Mouse (Mus musculus) kidney, embryonic 16.5 days (tissue): ENCODE measurements around the gene Dirc2. TPM values are rescaled to one million over a fixed set of nuclear protein-coding genes. Genes with fewer than 3 reads are reported as not detected.
A peak's percentile ranks its signal among the peaks of the same experiment; 100 is the strongest.

Source experiments
- ATAC-seq: fragments of 200-750 bp; cut with Nextera tagmentation; 2 replicates; pipeline ENCODE4 v1.8.0; 2017; ENCODE audit warnings: moderate TSS enrichment; ENCODE audit not compliant: low FRiP score, low TSS enrichment
- H3K27ac ChIP-seq: fragments of 300-500 bp; sonication (generic); 2 replicates; pipeline ENCODE4 v1.5.1; 2014; ENCODE audit warnings: low read length
- H3K27me3 ChIP-seq: fragments of 300-500 bp; sonication (generic); 2 replicates; pipeline ENCODE4 v1.6.1; 2014; ENCODE audit warnings: low read length, control low read depth, mixed read lengths; ENCODE audit not compliant: insufficient read depth
- H3K36me3 ChIP-seq: fragments of 300-500 bp; sonication (generic); 2 replicates; pipeline ENCODE4 v1.6.1; 2014; ENCODE audit warnings: low read length, control low read depth, mixed read lengths; ENCODE audit not compliant: insufficient read depth
- H3K4me1 ChIP-seq: fragments of 300-500 bp; sonication (generic); 2 replicates; pipeline ENCODE4 v1.6.1; 2014; ENCODE audit warnings: low read length, control low read depth, mixed read lengths; ENCODE audit not compliant: insufficient read depth
- H3K4me2 ChIP-seq: fragments of 300-500 bp; sonication (generic); replicated peaks from 2 replicates; pipeline ENCODE4 v1.6.1; 2014; ENCODE audit warnings: low read depth, low read length
- H3K4me3 ChIP-seq: fragments of 300-500 bp; sonication (generic); 2 replicates; pipeline ENCODE4 v1.5.1; 2014; ENCODE audit warnings: mild to moderate bottlenecking, low read length
- H3K9ac ChIP-seq: fragments of 300-500 bp; sonication (generic); replicated peaks from 2 replicates; pipeline ENCODE4 v1.6.1; 2014; ENCODE audit warnings: low read length
- H3K9me3 ChIP-seq: fragments of 300-500 bp; sonication (generic); 2 replicates; pipeline ENCODE4 v1.6.1; 2016; ENCODE audit warnings: low read length, control low read depth
- WGBS: fragments of 180-500 bp; shearing (Covaris S2); extraction: QIAGEN DNeasy Blood & Tissue Kit; methylation state at CpG from one replicate; pipeline ENCODE4 v1.1.7; 2014; 5-methylcytosine and 5-hydroxymethylcytosine counted together
- polyA plus RNA-seq: library from polyadenylated mRNA; unstranded; fragments of >200 nt; fragmentation: Nextera tagmentation; extraction: Ambion mirVana; gene quantifications from 2 replicates; pipeline ENCODE4 v1.2.1, GENCODE M21; 2015

Gene Dirc2
- polyA plus RNA-seq, 1 experiment from 2014 or later, result 12.2 TPM

- Histone ChIP-seq H3K27ac (no peak overlapping the region), H3K4me3 (no peak overlapping the region), H3K36me3 (0 out of 2 replicates have a peak, but pooled peaks cover 3% of the 10 kb centered on the region), H3K9me3 (no peaks in the 10 kb centered on the region), H3K4me1 (0 out of 2 replicates have a peak, but pooled peaks cover 3% of the 10 kb centered on the region), H3K27me3 (no peaks in the 10 kb centered on the region), H3K4me2 (no peak overlapping the region), H3K9ac (no peak overlapping the region)
- ATAC-seq, result no peak
- WGBS, result 89% methylated on average over 6 of the region's 6 CpGs
Observed at GRCm38 (mm10) chr16:35788330-35788729, 19.2 kb upstream of the Dirc2 start.

DNA sequence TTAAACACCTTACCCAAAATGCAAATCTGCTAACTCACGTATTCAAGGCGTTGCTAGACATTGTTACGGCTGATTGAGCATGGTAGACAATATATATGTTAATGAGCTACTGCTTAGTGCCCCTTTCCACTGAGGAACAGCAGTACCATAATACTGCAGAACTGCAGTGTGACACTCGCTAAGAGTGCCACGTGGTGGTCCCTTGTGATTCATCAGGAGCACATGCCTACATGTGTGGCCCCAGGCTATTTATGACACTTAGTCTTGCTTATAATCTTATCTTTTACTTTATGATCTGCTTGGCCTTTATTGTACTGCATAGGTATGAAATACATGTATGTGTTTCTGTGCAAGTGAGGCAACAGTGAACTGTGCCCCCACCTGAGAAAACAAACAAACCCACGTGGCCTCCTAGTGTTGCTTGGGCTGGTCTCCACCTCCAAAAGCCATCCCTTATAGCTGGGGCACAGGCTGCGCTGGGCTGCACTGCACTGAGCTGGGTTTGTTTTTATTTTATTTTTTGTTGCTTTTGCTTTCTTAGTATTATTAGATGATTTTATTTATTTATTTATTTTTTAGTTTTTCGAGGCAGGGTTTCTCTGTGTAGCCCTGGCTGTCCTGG is 18.5 kb upstream of the Dirc2 start:
- 77% methylated on average over 8 of the region's 8 CpGs for WGBS
- no peak overlapping the region for H3K27ac ChIP-seq
- no peaks in the 10 kb centered on the region for H3K9me3 ChIP-seq
- no peak overlapping the region for H3K4me3 ChIP-seq
- no peak overlapping the region for H3K9ac ChIP-seq
- no peak overlapping the region for H3K4me2 ChIP-seq
- peak; percentile 23; the same call in 1 of the 2 replicates for ATAC-seq
- no peaks in the 10 kb centered on the region for H3K27me3 ChIP-seq
- 0 out of 2 replicates have a peak, but pooled peaks cover 3% of the 10 kb centered on the region for H3K36me3 ChIP-seq
- 0 out of 2 replicates have a peak, but pooled peaks cover 3% of the 10 kb centered on the region for H3K4me1 ChIP-seq

DNA sequence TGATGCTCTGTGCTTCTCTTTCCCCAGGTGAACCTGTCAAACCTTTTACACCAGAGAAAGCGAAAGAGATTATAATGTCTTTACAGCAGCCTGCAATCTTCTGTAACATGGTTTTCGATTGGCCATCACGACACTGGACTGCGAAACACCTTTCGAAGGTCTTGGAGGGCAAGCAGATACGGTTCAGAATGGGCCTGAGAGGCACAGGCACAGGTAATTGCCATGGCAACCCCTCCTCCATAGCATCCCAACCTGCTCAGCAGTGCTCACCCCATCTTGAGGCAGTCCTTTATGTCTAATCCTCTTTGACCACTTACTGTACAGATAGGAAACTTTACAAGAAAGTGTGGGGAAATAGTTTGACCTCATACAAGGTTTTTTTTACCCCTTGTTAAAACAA is 18.0 kb upstream of the Dirc2 start:
- Histone ChIP-seq H3K4me3 (no peak overlapping the region), H3K9ac (no peak overlapping the region), H3K36me3 (0 out of 2 replicates have a peak, but pooled peaks cover 3% of the 10 kb centered on the region), H3K27me3 (no peaks in the 10 kb centered on the region), H3K4me1 (0 out of 2 replicates have a peak, but pooled peaks cover 3% of the 10 kb centered on the region), H3K9me3 (no peaks in the 10 kb centered on the region), H3K4me2 (no peak overlapping the region), H3K27ac (no peak overlapping the region)
- 85% methylated on average over 6 of the region's 6 CpGs for WGBS
- no peak for ATAC-seq

GRCm38 (mm10) chr16:35784134-35784725 is 15.1 kb upstream of the Dirc2 start:
- Histone ChIP-seq H3K4me3 (no peak overlapping the region), H3K27me3 (no peaks in the 10 kb centered on the region), H3K9me3 (no peaks in the 10 kb centered on the region), H3K4me2 (no peak overlapping the region), H3K36me3 (no peaks in the 10 kb centered on the region), H3K27ac (no peak overlapping the region), H3K4me1 (0 out of 2 replicates have a peak, but pooled peaks cover 3% of the 10 kb centered on the region), H3K9ac (no peak overlapping the region)
- WGBS, result 69% methylated on average over 7 of the region's 7 CpGs
- ATAC-seq, result no peak

GRCm38 (mm10) chr16:35783207-35783573 is 14.0 kb upstream of the Dirc2 start:
- Histone ChIP-seq H3K4me1 (0 out of 2 replicates have a peak, but pooled peaks cover 3% of the 10 kb centered on the region), H3K36me3 (no peaks in the 10 kb centered on the region)
- no peak for ATAC-seq

GRCm38 (mm10) chr16:35782451-35783206 is 13.5 kb upstream of the Dirc2 start:
- 81% methylated on average over 13 of the region's 13 CpGs for WGBS
- H3K27me3 ChIP-seq, result no peaks in the 10 kb centered on the region
- 0 out of 2 replicates have a peak, but pooled peaks cover 3% of the 10 kb centered on the region for H3K4me1 ChIP-seq
- H3K9ac ChIP-seq, result no peak overlapping the region
- no peaks in the 10 kb centered on the region for H3K36me3 ChIP-seq
- H3K27ac ChIP-seq, result no peak overlapping the region
- H3K4me3 ChIP-seq, result no peak overlapping the region
- H3K4me2 ChIP-seq, result no peak overlapping the region
- no peaks in the 10 kb centered on the region for H3K9me3 ChIP-seq
- no peak for ATAC-seq

More at GRCm38 (mm10) chr16:35783207-35783573, 14.0 kb upstream of the Dirc2 start:
- WGBS, result 77% methylated on average over 3 of the region's 3 CpGs
- Histone ChIP-seq H3K4me3 (no peak overlapping the region), H3K9me3 (no peaks in the 10 kb centered on the region), H3K27ac (no peak overlapping the region), H3K9ac (no peak overlapping the region), H3K27me3 (no peaks in the 10 kb centered on the region), H3K4me2 (no peak overlapping the region)

DNA sequence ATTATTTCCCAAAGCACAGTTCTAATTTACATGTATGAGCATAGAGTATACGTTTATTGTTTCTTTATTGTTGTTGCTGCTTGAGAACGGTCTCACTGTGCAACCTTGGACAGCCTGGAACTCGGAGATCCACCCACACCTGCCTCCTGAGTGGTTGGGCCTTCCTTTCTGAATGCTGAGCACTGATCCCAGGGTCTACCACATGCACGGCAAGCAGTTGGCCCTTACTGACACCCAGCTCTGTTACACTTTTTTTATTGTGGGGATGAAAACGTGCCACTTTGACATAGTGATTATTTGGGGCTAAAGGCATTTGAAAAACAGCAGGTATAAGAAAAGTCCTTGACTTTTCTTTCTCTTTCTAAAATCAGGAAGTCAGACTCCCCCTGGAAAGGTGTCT is 12.5 kb upstream of the Dirc2 start:
- no peak overlapping the region for H3K4me3 ChIP-seq
- no peak overlapping the region for H3K27ac ChIP-seq
- no peaks in the 10 kb centered on the region for H3K36me3 ChIP-seq
- no peak overlapping the region for H3K9ac ChIP-seq
- 0 out of 2 replicates have a peak, but pooled peaks cover 3% of the 10 kb centered on the region for H3K4me1 ChIP-seq
- H3K9me3 ChIP-seq, result no peaks in the 10 kb centered on the region
- ATAC-seq, result no peak
- H3K27me3 ChIP-seq, result no peaks in the 10 kb centered on the region
- H3K4me2 ChIP-seq, result no peak overlapping the region
- WGBS, result 86% methylated on average over 5 of the region's 5 CpGs

GRCm38 (mm10) chr16:35781096-35781495 is 11.9 kb upstream of the Dirc2 start:
- no peak overlapping the region for H3K27ac ChIP-seq
- no peaks in the 10 kb centered on the region for H3K36me3 ChIP-seq
- H3K4me1 ChIP-seq, result 0 out of 2 replicates have a peak, but pooled peaks cover 3% of the 10 kb centered on the region
- H3K4me2 ChIP-seq, result no peak overlapping the region
- 78% methylated on average over 9 of the region's 9 CpGs for WGBS
- ATAC-seq, result no peak
- H3K9me3 ChIP-seq, result no peaks in the 10 kb centered on the region
- H3K9ac ChIP-seq, result no peak overlapping the region
- no peak overlapping the region for H3K4me3 ChIP-seq
- H3K27me3 ChIP-seq, result no peaks in the 10 kb centered on the region

GRCm38 (mm10) chr16:35779681-35780080 is 10.5 kb upstream of the Dirc2 start:
- no peak for ATAC-seq
- H3K9me3 ChIP-seq, result no peaks in the 10 kb centered on the region
- no peak overlapping the region for H3K4me3 ChIP-seq
- H3K27me3 ChIP-seq, result no peaks in the 10 kb centered on the region
- no peak overlapping the region for H3K9ac ChIP-seq
- H3K27ac ChIP-seq, result no peak overlapping the region
- 70% methylated on average over 7 of the region's 7 CpGs for WGBS
- H3K36me3 ChIP-seq, result no peaks in the 10 kb centered on the region
- H3K4me1 ChIP-seq, result 0 out of 2 replicates have a peak, but pooled peaks cover 3% of the 10 kb centered on the region
- H3K4me2 ChIP-seq, result no peak overlapping the region
